Mouse (Mus musculus) hindbrain, embryonic 11.5 days (tissue): ENCODE data around the gene Aebp1. TPM values are rescaled to one million over a fixed set of nuclear protein-coding genes. Genes with fewer than 3 reads are reported as not detected.

Source experiments
- ATAC-seq: fragments of 200-750 bp; cut with Nextera tagmentation; 2 replicates; pipeline ENCODE4 v1.8.0; 2017; ENCODE audit warnings: mild to moderate bottlenecking, moderate TSS enrichment, moderate library complexity; ENCODE audit not compliant: low FRiP score
- DNase-seq: peaks from one replicate; pipeline ENCODE4 v3.0.0-alpha.2; 2015; ENCODE audit warnings: low spot score
- H3K27ac ChIP-seq: fragments of 300-500 bp; sonication (generic); 2 replicates; pipeline ENCODE4 v1.5.1; 2014; ENCODE audit warnings: mild to moderate bottlenecking, low read depth, low read length
- H3K27me3 ChIP-seq: fragments of 300-500 bp; sonication (generic); 2 replicates; pipeline ENCODE4 v1.6.1; 2014; ENCODE audit warnings: mild to moderate bottlenecking, low read length, moderate library complexity, mixed read lengths; ENCODE audit not compliant: control insufficient read depth, insufficient read depth
- H3K36me3 ChIP-seq: fragments of 300-500 bp; sonication (generic); 2 replicates; pipeline ENCODE4 v1.6.1; 2014; ENCODE audit warnings: mild to moderate bottlenecking, low read length, moderate library complexity, mixed read lengths; ENCODE audit not compliant: control insufficient read depth, insufficient read depth
- H3K4me1 ChIP-seq: fragments of 300-500 bp; sonication (generic); replicated peaks from 2 replicates; pipeline ENCODE4 v1.6.1; 2014; ENCODE audit warnings: low read length, mixed read lengths; ENCODE audit not compliant: control insufficient read depth, insufficient read depth
- H3K4me2 ChIP-seq: fragments of 300-500 bp; sonication (generic); replicated peaks from 2 replicates; pipeline ENCODE4 v1.6.1; 2014; ENCODE audit warnings: mild to moderate bottlenecking, low read depth, low read length
- H3K4me3 ChIP-seq: fragments of 300-500 bp; sonication (generic); 2 replicates; pipeline ENCODE4 v1.5.1; 2014; ENCODE audit warnings: low read depth, low read length
- H3K9ac ChIP-seq: fragments of 300-500 bp; sonication (generic); 2 replicates; pipeline ENCODE4 v1.6.1; 2014; ENCODE audit warnings: low read depth, low read length
- H3K9me3 ChIP-seq: fragments of 300-500 bp; sonication (generic); 2 replicates; pipeline ENCODE4 v1.6.1; 2016; ENCODE audit warnings: low read length; ENCODE audit not compliant: control insufficient read depth
- WGBS: fragments of 180-500 bp; shearing (Covaris S2); extraction: QIAGEN DNeasy Blood & Tissue Kit; methylation state at CpG from one replicate; pipeline ENCODE4 v1.1.7; 2014; 5-methylcytosine and 5-hydroxymethylcytosine counted together
- polyA plus RNA-seq: library from polyadenylated mRNA; unstranded; fragments of >200 nt; fragmentation: Nextera tagmentation; extraction: Ambion mirVana; gene quantifications from 2 replicates; pipeline ENCODE4 v1.2.1, GENCODE M21; 2014

The Aebp1 gene
- polyA plus RNA-seq, 1 experiment from 2014 or later = 19.0 TPM

DNA sequence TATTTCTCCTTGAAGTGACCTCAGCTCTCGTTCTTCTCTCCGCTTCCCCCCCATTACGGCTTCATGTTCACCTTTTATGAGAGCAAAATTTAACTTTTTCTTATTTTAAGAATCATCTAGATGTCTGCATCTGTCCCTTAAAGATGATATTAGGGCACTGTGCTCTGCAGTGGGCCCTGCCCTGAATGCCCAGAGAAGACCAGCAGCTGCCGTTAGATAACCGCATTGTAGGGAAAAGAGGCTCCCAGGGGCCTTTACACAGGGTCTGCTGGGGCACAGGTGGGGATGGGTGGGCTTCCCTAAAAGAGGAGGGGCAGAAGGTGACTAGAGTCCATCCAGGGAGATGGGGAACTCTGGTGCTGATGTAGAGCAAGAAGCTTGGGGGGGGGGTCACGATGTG lies 32.1 kb downstream of the Aebp1 start:
- Histone ChIP-seq H3K4me1 (peaks cover 5% of the 10 kb centered on the region), H3K9me3 (no peaks in the 10 kb centered on the region), H3K4me3 (no peak overlapping the region), H3K27ac (no peak overlapping the region), H3K9ac (no peak overlapping the region), H3K27me3 (no peaks in the 10 kb centered on the region), H3K36me3 (no peaks in the 10 kb centered on the region), H3K4me2 (no peak overlapping the region)
- no peak for DNase-seq
- no peak for ATAC-seq
- 71% methylated on average over 6 of the region's 6 CpGs for WGBS

DNA sequence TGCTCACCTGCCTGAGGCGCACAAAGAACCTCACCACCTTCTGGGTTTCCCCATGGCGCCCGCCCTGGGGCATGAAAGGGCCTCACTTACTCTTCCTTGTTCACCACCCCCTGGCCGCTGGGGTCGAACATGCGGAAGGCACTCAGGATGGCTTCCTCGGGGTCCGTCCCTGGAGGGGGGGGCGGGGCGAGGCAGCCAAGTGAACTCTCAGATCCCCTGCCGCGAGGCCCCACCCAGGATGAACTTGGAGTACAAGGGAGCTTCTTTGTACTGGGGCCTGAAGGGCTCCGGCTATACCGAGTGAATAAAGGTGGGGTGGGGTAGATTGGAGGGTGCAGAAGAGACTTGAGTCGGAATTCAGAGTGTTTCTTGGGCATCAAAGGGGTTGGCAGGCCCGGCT lies 35.5 kb downstream of the Aebp1 start:
- H3K27me3 ChIP-seq = no peaks in the 10 kb centered on the region
- WGBS = 14% methylated on average over 15 of the region's 16 CpGs

DNA sequence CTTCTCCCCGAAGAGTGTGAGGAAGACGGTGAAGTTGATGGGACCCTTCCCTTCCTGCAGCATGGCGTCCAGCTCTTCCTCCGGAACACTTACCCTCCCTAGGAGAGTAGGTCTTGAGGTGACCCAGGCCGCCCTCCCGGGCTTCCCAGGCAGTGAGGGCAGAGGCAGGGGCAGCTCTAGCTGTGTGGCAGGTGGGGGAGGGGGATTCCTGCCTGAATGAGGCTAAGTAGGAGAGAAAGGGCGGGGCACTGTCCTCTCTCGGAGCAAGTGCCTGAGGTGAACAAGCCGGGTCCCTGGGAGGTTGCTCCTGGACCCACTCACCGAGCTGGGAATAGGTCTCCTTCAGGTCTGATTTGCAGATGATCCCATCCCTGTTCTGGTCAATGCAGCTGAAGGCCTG lies 36.1 kb downstream of the Aebp1 start:
- H3K4me2 ChIP-seq = no peak overlapping the region

More for the DNA sequence above, 35.5 kb downstream of the Aebp1 start:
- Histone ChIP-seq H3K36me3 (no peaks in the 10 kb centered on the region), H3K9me3 (no peaks in the 10 kb centered on the region), H3K4me1 (peaks cover 11% of the 10 kb centered on the region), H3K4me3 (no peak overlapping the region), H3K27ac (no peak overlapping the region), H3K9ac (0 out of 2 replicates have a peak overlapping the region, but pooled peaks have one; percentile 2), H3K4me2 (no peak overlapping the region)
- no peak for DNase-seq
- ATAC-seq = no peak

DNA sequence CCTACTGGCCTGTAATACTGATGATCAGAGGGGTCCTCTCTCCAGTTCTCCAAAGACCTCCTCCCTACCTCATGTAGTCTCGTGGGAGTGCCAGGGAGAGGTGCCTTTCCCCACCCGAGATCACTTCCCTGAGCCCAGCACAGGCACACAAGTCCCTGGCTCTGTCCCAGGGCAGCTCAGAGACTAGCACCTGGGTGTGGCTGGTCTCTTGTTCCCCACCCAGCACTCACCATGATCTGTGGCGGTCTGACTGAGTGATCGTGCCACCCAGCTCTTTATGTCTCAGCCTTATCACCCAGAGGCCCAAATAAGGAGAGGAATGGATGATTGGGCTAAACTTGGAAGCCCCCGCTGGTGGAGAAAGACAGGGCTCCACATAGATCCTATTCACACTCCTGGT lies 36.8 kb downstream of the Aebp1 start, which contains the start of gene Myl7:
Gene Myl7, minus strand, starts transcription at position 252 of the 400 bp plus-strand sequence.
- H3K9me3 ChIP-seq = no peaks in the 10 kb centered on the region
- 0 out of 2 replicates have a peak within 1 kb of the TSS, but pooled peaks have one; percentile 9 for H3K27ac ChIP-seq
- H3K4me2 ChIP-seq = no peak within 1 kb of the TSS
- H3K27me3 ChIP-seq = no peaks in the 10 kb centered on the region
- H3K4me1 ChIP-seq = peaks cover 11% of the 10 kb centered on the region
- 75% methylated on average over 5 of the region's 5 CpGs for WGBS
- H3K36me3 ChIP-seq = no peaks in the 10 kb centered on the region
- DNase-seq (no peak), ATAC-seq (no peak)
- no peak within 1 kb of the TSS for H3K4me3 ChIP-seq
- 0 out of 2 replicates have a peak within 1 kb of the TSS, but pooled peaks have one; percentile 2 for H3K9ac ChIP-seq

More for the DNA sequence above, 36.1 kb downstream of the Aebp1 start:
- 6% methylated on average over 10 of the region's 10 CpGs for WGBS
- no peak for ATAC-seq
- Histone ChIP-seq H3K9me3 (no peaks in the 10 kb centered on the region), H3K27me3 (no peaks in the 10 kb centered on the region), H3K27ac (0 out of 2 replicates have a peak overlapping the region, but pooled peaks have one; percentile 9), H3K36me3 (no peaks in the 10 kb centered on the region), H3K9ac (0 out of 2 replicates have a peak overlapping the region, but pooled peaks have one; percentile 2), H3K4me3 (no peak overlapping the region), H3K4me1 (peaks cover 11% of the 10 kb centered on the region)
- DNase-seq = no peak

DNA sequence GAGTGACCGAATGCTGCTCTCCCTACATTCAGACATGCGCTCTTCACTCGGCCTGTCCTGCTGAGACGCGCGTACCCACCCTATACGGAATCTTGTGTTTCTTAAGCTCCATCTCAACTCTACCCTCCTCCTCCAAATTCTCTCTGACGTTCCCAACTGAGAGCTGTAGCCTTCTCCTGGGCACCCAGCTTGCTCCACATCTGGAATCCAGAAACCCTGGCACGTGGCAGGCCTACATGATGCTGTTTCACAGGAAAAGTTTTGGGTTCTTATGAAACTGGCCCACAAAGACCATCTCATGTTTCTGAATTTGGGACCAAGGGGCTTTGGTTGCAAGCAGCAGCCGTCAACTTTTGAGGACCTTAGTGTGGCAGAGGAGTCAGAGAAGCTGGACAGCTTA lies 37.5 kb downstream of the Aebp1 start:
- H3K4me1 ChIP-seq = peaks cover 11% of the 10 kb centered on the region
- no peak overlapping the region for H3K4me2 ChIP-seq
- DNase-seq = no peak
- H3K9ac ChIP-seq = no peak overlapping the region
- 87% methylated on average over 10 of the region's 10 CpGs for WGBS
- ATAC-seq = no peak
- no peaks in the 10 kb centered on the region for H3K36me3 ChIP-seq
- H3K27me3 ChIP-seq = no peaks in the 10 kb centered on the region
- no peaks in the 10 kb centered on the region for H3K9me3 ChIP-seq
- no peak overlapping the region for H3K27ac ChIP-seq
- no peak overlapping the region for H3K4me3 ChIP-seq

DNA sequence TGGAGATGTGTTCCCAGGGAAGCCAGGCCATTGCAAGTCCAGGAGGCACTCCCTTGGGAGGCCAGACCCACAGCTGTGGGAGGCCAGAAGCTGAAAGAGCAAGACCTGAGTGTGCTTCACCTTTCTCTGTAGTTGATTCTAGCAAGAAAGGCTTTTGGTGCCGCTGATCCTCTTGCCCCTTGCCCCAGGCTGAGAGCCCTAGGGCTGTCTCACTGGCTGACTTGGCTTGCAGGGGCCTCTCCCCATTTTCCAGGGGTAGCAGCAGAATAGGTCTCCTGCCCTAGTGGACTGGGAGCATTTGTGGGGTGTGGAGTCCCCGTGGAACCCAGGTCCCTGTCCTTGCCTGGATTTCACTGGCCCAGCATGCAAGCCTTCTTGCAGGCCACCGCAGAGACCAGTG lies 39.6 kb downstream of the Aebp1 start:
- DNase-seq = peak; percentile 19
- no peaks in the 10 kb centered on the region for H3K9me3 ChIP-seq
- H3K36me3 ChIP-seq = no peaks in the 10 kb centered on the region
- peak overlapping the region; percentile 67 for H3K9ac ChIP-seq
- H3K4me1 ChIP-seq = peaks cover 11% of the 10 kb centered on the region
- WGBS = 24% methylated on average over 3 of the region's 3 CpGs
- 0 out of 2 replicates have a peak overlapping the region, but pooled peaks have one; percentile 74 for H3K27ac ChIP-seq
- H3K4me3 ChIP-seq = peak overlapping the region; percentile 34
- H3K4me2 ChIP-seq = peak overlapping the region; percentile 61
- ATAC-seq = 0 out of 2 replicates have a peak, but pooled peaks have one; percentile 6
- no peaks in the 10 kb centered on the region for H3K27me3 ChIP-seq

DNA sequence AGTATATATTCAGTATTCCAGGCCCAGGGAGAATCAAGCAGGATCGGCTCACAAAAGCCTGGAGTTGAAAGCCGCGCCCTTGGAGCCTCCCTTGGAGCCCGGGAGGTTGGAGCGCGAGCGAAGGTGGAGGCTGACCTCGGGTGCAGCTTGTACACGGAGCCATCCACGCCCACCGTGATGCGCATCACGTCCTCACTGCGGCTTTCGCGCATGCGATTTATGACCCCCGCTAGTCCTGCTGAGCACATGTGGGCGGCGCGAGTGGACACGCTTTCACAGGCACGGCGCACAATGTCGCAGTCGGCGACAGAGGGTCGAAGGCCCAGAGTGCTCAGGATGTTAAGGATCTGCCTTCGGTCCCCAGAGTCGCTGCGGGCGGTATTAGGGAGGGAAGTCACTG lies 40.2 kb downstream of the Aebp1 start:
- Histone ChIP-seq H3K4me1 (peaks cover 11% of the 10 kb centered on the region), H3K4me3 (peak overlapping the region; percentile 34), H3K4me2 (peak overlapping the region; percentile 61), H3K9ac (peak overlapping the region; percentile 67), H3K27me3 (no peaks in the 10 kb centered on the region), H3K9me3 (no peaks in the 10 kb centered on the region), H3K36me3 (no peaks in the 10 kb centered on the region), H3K27ac (peak overlapping the region; percentile 74)
- 2% methylated on average over 32 of the region's 32 CpGs for WGBS
- DNase-seq (peak; percentile 83), ATAC-seq (peak; percentile 82)

DNA sequence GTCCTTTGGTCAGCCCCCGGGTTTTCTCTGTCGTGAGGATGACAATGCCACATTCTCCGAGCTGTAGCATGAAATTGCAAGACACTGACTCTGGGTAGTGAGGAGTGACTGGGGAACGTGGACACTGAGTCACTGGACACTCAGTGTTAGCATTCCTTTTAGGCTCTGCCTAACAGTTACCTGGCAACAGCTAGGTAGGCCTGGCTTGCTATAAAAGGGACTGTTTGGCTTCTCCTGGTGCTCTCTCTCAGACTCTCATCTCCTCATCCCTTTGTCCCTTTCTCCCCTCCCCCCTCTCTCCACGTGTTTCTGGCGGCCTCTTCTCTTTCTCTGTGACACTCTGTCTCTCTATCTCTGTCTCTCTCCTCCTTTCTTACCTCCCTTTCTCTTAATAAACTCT lies 40.6 kb downstream of the Aebp1 start:
- Histone ChIP-seq H3K4me2 (peak overlapping the region; percentile 61), H3K4me3 (peak overlapping the region; percentile 34), H3K36me3 (no peaks in the 10 kb centered on the region), H3K9me3 (no peaks in the 10 kb centered on the region), H3K9ac (peak overlapping the region; percentile 67), H3K27me3 (no peaks in the 10 kb centered on the region), H3K4me1 (peaks cover 8% of the 10 kb centered on the region), H3K27ac (peak overlapping the region; percentile 74)
- ATAC-seq (peak; percentile 55), DNase-seq (peak; percentile 65)
- 4% methylated on average over 6 of the region's 6 CpGs for WGBS

DNA sequence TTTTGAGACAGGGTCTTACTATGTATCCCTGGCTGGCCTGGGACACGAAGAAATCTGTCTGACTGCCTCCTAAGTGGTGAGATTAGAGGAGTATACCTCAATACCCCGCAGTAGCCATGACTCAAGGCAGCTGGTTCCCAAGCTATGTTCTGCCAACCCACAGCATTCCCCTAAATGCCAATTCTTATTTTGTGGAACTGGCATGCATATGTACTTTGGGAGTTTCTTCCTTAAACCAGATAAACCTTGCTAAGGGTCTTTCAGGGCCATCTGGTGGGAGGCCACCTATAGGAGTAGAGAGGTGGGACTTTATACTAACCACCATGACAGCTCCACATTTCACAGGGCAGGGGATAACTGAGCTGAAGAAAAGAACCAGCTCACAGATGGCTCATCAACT lies 42.1 kb downstream of the Aebp1 start:
- H3K27me3 ChIP-seq = no peaks in the 10 kb centered on the region
- no peak overlapping the region for H3K4me2 ChIP-seq
- 84% methylated on average over 2 of the region's 2 CpGs for WGBS
- peaks cover 5% of the 10 kb centered on the region; the same call in 1 of the 2 replicates for H3K4me1 ChIP-seq
- ATAC-seq = no peak
- no peak overlapping the region for H3K27ac ChIP-seq
- H3K36me3 ChIP-seq = no peaks in the 10 kb centered on the region
- no peaks in the 10 kb centered on the region for H3K9me3 ChIP-seq
- no peak overlapping the region for H3K4me3 ChIP-seq
- DNase-seq = no peak
- no peak overlapping the region for H3K9ac ChIP-seq
